Mouse (Mus musculus): ENCODE measurements around the gene Atp2b2. TPM values are rescaled to one million over a fixed set of nuclear protein-coding genes. Genes with fewer than 3 reads are reported as not detected.

Gene Atp2b2
- polyA plus RNA-seq, 1 experiment from 2014 or later: 0.25 TPM

DNA sequence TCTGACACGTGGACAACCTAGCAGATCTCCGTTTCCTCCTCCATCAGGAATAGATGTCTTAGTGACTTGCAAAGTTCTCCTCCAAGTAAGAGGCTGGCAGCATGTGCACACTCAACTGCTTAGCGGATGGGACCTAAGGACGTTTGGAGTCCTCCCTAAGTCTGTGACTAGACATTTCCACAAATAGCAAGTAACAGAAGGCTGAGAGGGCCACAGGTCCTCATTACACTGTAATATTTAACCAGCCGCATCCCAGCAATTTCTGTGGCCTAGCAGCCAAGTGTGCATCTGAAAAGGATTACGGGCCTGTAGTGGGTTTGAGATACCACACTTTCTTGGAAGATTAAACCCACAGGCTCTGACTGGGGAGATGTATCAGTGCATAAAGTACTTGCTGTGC, 30.4 kb downstream of the Atp2b2 start:
- no peak overlapping the region for H3K27ac ChIP-seq
- H3K36me3 ChIP-seq: no peaks in the 10 kb centered on the region
- H3K9ac ChIP-seq: no peak overlapping the region
- no peak for ATAC-seq (ENCODE audit: insufficient number of reproducible peaks, insufficient read depth, low FRiP score, low TSS enrichment, low read depth)
- no peaks in the 10 kb centered on the region; the same call in 1 of the 2 replicates for H3K27me3 ChIP-seq
- no peaks in the 10 kb centered on the region for H3K9me3 ChIP-seq
- H3K4me2 ChIP-seq: no peak overlapping the region
- H3K4me1 ChIP-seq: 0 out of 2 replicates have a peak, but pooled peaks cover 3% of the 10 kb centered on the region
- WGBS: 77% methylated on average over 6 of the region's 6 CpGs
- H3K4me3 ChIP-seq: no peak overlapping the region

DNA sequence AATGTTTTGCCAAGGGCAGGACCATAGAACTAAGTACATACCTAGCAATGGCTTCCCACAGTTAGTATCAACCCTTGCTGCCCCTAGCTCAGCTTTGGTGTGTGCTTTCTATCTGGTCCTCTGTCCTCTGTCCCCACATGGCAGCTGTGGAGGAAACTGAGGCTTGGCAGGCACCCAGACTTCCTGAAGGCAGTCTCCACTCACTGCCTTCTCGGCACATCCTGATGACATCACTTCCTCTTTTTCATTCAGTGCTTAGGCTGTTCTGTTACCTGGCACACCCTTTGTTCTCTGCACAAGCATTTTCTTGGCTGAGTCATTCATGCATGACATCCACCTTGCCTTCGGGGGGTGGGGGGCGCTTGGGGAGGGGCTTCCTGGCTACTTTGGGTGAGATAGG, 38.6 kb downstream of the Atp2b2 start:
- no peaks in the 10 kb centered on the region; the same call in 1 of the 2 replicates for H3K27me3 ChIP-seq
- no peak for ATAC-seq (ENCODE audit: insufficient number of reproducible peaks, insufficient read depth, low FRiP score, low TSS enrichment, low read depth)
- H3K4me3 ChIP-seq: no peak overlapping the region
- no peaks in the 10 kb centered on the region for H3K4me1 ChIP-seq
- H3K27ac ChIP-seq: no peak overlapping the region
- 74% methylated on average over 3 of the region's 3 CpGs for WGBS
- H3K36me3 ChIP-seq: no peaks in the 10 kb centered on the region
- H3K9ac ChIP-seq: no peak overlapping the region
- H3K4me2 ChIP-seq: no peak overlapping the region
- no peaks in the 10 kb centered on the region for H3K9me3 ChIP-seq

DNA sequence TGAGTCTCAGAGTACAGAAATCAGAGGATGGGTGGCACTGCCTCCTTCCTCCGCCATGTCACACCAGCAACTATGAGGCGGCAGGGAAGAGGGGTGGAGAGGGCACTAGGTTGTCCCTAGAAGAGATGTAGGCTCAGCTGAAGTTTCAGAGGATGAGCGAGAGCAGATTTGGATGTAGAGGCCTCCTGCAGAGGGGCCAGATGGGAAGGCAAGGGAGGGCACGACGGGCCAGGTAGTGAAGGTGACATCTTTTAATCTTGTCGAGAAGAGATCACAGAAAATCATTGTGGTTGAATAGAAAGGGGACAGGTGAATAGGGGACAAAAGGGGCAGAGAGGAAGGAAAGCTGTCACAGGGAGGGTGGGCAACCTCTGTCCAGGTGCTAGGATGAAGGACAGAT, 41.5 kb downstream of the Atp2b2 start:
- no peaks in the 10 kb centered on the region for H3K27me3 ChIP-seq
- WGBS: 78% methylated on average over 6 of the region's 6 CpGs
- H3K9ac ChIP-seq: no peak overlapping the region
- ATAC-seq (ENCODE audit: insufficient number of reproducible peaks, insufficient read depth, low FRiP score, low TSS enrichment, low read depth): no peak
- no peaks in the 10 kb centered on the region for H3K4me1 ChIP-seq
- H3K4me3 ChIP-seq: no peak overlapping the region
- H3K27ac ChIP-seq: no peak overlapping the region
- H3K9me3 ChIP-seq: no peaks in the 10 kb centered on the region
- H3K36me3 ChIP-seq: no peaks in the 10 kb centered on the region
- no peak overlapping the region for H3K4me2 ChIP-seq

DNA sequence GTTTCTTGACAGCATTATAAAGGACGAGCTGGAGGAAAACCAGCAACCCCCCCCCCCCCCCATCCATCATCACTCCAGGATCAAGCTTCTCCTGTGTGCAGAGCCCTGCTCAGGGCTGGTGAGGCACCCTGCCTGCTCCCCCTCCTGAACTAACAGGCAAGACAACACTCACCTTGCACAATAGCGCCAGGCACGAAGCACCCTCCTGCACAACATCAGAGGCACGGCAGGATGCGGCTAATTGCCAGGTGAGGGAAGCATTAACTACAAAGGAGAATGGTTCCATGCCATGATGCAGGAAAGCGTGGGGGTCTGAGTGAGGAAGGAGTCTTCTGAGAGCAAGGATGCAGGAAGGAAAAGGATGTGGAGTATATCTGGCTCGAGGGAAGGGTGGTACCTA, 42.1 kb downstream of the Atp2b2 start:
- no peaks in the 10 kb centered on the region for H3K9me3 ChIP-seq
- H3K4me3 ChIP-seq: no peak overlapping the region
- H3K4me2 ChIP-seq: no peak overlapping the region
- no peaks in the 10 kb centered on the region for H3K4me1 ChIP-seq
- no peaks in the 10 kb centered on the region for H3K27me3 ChIP-seq
- no peak overlapping the region for H3K9ac ChIP-seq
- no peak for ATAC-seq (ENCODE audit: insufficient number of reproducible peaks, insufficient read depth, low FRiP score, low TSS enrichment, low read depth)
- H3K27ac ChIP-seq: no peak overlapping the region
- H3K36me3 ChIP-seq: no peaks in the 10 kb centered on the region
- 41% methylated on average over 7 of the region's 7 CpGs for WGBS

DNA sequence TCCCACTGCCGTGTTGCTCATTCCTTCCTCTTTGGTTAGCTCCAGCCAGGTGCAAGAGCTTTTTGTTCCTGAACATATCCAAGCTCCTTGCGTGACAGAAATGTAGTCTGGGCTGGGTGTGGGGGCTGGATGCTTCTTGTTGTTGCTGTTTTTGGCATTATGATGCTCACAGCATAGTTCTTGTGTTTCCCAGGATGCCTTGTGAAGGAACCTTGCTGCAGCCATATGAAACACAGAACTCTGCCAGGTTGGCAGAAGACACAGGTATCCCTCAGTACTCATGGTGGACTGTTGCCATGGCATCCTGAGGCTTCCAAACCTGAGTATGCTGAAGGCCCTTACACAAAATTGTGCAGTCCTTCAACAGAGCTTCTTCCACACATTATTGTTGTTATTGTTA, 44.0 kb downstream of the Atp2b2 start:
- Histone ChIP-seq H3K4me1 (no peaks in the 10 kb centered on the region), H3K9ac (no peak overlapping the region), H3K27me3 (no peaks in the 10 kb centered on the region), H3K4me3 (no peak overlapping the region), H3K4me2 (no peak overlapping the region), H3K9me3 (no peaks in the 10 kb centered on the region), H3K27ac (no peak overlapping the region), H3K36me3 (no peaks in the 10 kb centered on the region)
- ATAC-seq (ENCODE audit: insufficient number of reproducible peaks, insufficient read depth, low FRiP score, low TSS enrichment, low read depth): no peak
- WGBS: 84% methylated on average over 2 of the region's 2 CpGs

DNA sequence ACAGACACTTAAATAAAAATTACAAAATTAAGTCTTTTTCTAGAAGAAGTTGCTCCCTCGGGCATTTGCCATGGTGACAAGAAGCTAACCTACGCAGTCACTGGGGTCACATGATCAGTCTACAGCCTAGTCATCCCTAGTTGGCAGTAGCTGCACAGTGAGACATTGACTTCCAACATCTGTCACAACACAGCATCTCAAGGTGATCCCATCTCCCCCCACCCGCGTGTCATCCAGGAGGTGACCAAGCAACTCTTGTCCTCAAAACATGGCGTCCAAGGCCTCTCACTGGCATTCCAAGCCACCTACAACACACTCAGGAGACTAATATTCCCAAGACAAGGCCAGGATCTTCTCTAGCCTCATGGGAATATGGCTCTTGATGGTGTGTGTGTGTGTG, 48.2 kb downstream of the Atp2b2 start:
- no peaks in the 10 kb centered on the region for H3K27me3 ChIP-seq
- no peak for ATAC-seq (ENCODE audit: insufficient number of reproducible peaks, insufficient read depth, low FRiP score, low TSS enrichment, low read depth)
- no peak overlapping the region for H3K9ac ChIP-seq
- no peaks in the 10 kb centered on the region for H3K9me3 ChIP-seq
- WGBS: 86% methylated on average over 5 of the region's 5 CpGs
- no peaks in the 10 kb centered on the region for H3K36me3 ChIP-seq
- no peak overlapping the region for H3K4me2 ChIP-seq
- no peak overlapping the region for H3K27ac ChIP-seq
- no peak overlapping the region for H3K4me3 ChIP-seq
- H3K4me1 ChIP-seq: no peaks in the 10 kb centered on the region

DNA sequence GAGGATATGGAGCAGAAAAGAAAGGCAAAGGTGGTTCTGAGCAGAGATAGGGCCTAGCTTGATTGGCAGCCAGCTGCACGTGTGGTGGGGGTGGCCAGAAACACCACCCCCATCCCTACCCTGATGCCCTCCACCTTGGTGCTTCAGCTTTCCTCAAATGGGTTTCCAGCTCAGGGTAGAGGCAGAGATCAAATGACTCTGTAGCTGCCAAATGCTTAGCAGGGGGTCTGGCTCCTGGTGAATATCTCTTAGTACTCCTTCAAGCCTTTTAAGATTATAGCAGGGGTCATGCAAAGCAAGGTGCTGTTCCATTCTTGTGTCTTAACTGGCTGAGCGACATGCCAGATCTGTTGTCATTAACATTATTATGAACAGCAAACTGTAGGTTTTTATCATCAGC, 50.3 kb downstream of the Atp2b2 start:
- WGBS: 68% methylated on average over 2 of the region's 2 CpGs
- no peaks in the 10 kb centered on the region for H3K4me1 ChIP-seq
- no peak for ATAC-seq (ENCODE audit: insufficient number of reproducible peaks, insufficient read depth, low FRiP score, low TSS enrichment, low read depth)
- no peak overlapping the region for H3K4me2 ChIP-seq
- H3K36me3 ChIP-seq: no peaks in the 10 kb centered on the region
- H3K9ac ChIP-seq: no peak overlapping the region
- H3K27me3 ChIP-seq: no peaks in the 10 kb centered on the region
- no peaks in the 10 kb centered on the region for H3K9me3 ChIP-seq
- H3K27ac ChIP-seq: no peak overlapping the region
- H3K4me3 ChIP-seq: no peak overlapping the region

DNA sequence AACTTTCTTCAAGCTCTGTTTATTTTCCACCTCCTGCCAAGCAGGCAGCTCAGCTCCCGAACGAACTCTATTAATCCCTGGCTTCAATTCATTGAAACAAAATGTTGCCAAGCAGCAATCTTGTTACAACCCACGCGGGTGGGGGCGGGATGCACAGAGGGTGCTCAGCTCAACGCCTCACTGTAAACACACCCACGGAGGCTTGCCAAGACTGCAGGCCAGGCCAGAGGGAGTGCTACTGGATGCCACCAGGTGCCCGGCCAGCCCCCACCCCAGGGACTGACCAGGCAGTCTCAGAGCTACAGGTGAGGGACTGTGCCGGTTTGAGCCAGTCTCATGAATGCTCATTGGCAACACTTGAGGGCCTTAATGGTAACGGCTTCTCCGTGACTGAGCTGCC, 50.9 kb downstream of the Atp2b2 start:
- no peak overlapping the region for H3K9ac ChIP-seq
- no peaks in the 10 kb centered on the region for H3K4me1 ChIP-seq
- no peaks in the 10 kb centered on the region for H3K9me3 ChIP-seq
- H3K4me2 ChIP-seq: no peak overlapping the region
- WGBS: 59% methylated on average over 11 of the region's 11 CpGs
- no peak overlapping the region for H3K4me3 ChIP-seq
- H3K27me3 ChIP-seq: no peaks in the 10 kb centered on the region
- ATAC-seq (ENCODE audit: insufficient number of reproducible peaks, insufficient read depth, low FRiP score, low TSS enrichment, low read depth): no peak
- no peaks in the 10 kb centered on the region for H3K36me3 ChIP-seq
- H3K27ac ChIP-seq: no peak overlapping the region

DNA sequence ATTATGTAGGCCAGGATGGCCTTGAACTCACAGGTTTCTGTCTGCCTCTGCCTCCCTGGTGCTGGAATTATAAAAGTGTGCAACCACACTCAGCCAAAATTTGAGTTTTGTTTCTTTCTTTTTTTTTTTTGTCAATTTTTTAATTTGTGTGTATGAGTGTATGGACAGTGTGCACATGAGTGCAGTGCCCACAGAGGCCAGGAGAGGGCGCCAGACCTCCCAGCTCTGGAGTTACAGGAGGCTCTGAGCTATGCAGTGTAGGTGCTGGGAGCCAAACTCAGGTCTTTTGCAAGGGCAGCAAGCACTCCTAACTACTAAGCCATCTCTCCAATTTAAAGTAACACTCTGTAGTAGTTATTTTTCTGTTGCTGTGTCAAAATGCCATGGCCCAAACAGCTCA, 52.4 kb downstream of the Atp2b2 start:
- Histone ChIP-seq H3K36me3 (no peaks in the 10 kb centered on the region), H3K27ac (no peak overlapping the region), H3K4me1 (no peaks in the 10 kb centered on the region), H3K4me2 (no peak overlapping the region), H3K9ac (no peak overlapping the region), H3K9me3 (no peaks in the 10 kb centered on the region), H3K27me3 (no peaks in the 10 kb centered on the region), H3K4me3 (no peak overlapping the region)
- ATAC-seq (ENCODE audit: insufficient number of reproducible peaks, insufficient read depth, low FRiP score, low TSS enrichment, low read depth): no peak
- 13% methylated on average over 1 of the region's 1 CpGs for WGBS

DNA sequence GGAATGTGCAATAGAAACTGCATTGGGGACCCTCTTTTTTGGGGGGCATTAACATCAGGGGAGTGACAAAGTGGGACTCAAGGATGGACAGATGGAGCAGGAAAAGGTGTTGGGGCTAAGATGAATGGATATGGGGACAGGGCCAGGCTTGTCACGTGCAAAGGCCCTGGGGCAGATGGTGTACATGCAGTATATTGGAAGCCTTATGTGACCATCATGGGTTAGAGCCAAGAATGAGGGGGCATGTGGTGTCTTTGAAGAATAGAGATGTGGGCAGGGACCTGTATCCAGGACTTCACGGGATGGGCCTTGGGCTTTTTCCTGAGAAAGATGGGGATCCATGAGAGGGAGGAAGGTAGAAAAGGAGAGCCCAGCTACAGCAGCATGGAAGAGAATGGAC, 53.9 kb downstream of the Atp2b2 start:
- 80% methylated on average over 2 of the region's 2 CpGs for WGBS
- H3K4me1 ChIP-seq: no peaks in the 10 kb centered on the region
- no peak overlapping the region for H3K27ac ChIP-seq
- no peak overlapping the region for H3K9ac ChIP-seq
- no peak overlapping the region for H3K4me3 ChIP-seq
- H3K36me3 ChIP-seq: no peaks in the 10 kb centered on the region
- no peaks in the 10 kb centered on the region for H3K27me3 ChIP-seq
- no peak for ATAC-seq (ENCODE audit: insufficient number of reproducible peaks, insufficient read depth, low FRiP score, low TSS enrichment, low read depth)
- H3K9me3 ChIP-seq: no peaks in the 10 kb centered on the region
- H3K4me2 ChIP-seq: no peak overlapping the region

DNA sequence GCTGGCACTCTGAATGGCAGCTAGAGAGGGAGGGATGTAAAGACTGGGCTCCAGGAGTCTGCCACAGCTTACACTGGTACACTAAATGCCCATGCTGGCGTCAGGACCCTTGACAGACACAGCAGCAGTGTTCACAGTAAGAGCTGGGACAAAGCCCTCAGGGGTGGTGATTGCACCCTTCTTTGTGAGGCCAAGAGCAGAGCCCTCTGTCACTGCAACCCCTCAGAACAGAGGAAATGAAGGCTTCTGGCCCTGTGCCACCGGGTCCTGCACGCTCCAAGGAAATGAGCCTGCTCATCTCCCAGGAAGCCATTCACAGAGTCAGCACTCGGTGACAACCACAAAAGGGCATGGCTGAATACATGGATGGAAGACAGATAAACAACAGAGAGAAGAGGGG, 55.7 kb downstream of the Atp2b2 start:
- H3K27me3 ChIP-seq: no peaks in the 10 kb centered on the region
- H3K9ac ChIP-seq: no peak overlapping the region
- no peak for ATAC-seq (ENCODE audit: insufficient number of reproducible peaks, insufficient read depth, low FRiP score, low TSS enrichment, low read depth)
- no peaks in the 10 kb centered on the region for H3K9me3 ChIP-seq
- H3K4me3 ChIP-seq: no peak overlapping the region
- WGBS: 77% methylated on average over 4 of the region's 4 CpGs
- no peaks in the 10 kb centered on the region for H3K4me1 ChIP-seq
- H3K36me3 ChIP-seq: no peaks in the 10 kb centered on the region
- H3K4me2 ChIP-seq: no peak overlapping the region
- no peak overlapping the region for H3K27ac ChIP-seq

DNA sequence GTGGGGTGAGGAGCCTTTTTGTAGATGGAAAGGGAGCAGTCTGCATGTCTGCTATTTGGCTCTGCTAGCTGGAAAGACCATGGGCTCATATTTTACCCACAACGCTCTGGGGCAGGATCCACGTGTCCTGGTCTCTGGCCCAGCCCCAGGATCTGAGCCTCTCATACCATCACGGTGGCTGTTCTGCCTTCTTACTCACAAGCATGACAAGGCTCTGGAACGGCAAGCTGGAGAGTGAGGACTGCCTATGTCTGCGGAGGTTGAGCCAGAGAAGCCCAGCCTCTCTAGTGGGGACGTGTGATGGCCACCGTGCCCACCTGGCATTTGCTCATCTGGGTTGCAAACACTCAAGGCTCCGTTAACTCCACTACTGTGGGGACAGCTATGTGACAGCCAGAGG, 63.7 kb downstream of the Atp2b2 start:
- no peak for ATAC-seq (ENCODE audit: insufficient number of reproducible peaks, insufficient read depth, low FRiP score, low TSS enrichment, low read depth)
- 87% methylated on average over 8 of the region's 8 CpGs for WGBS
- no peak overlapping the region for H3K9ac ChIP-seq
- no peaks in the 10 kb centered on the region for H3K9me3 ChIP-seq
- no peak overlapping the region for H3K27ac ChIP-seq
- H3K4me1 ChIP-seq: no peaks in the 10 kb centered on the region
- no peak overlapping the region for H3K4me3 ChIP-seq
- no peaks in the 10 kb centered on the region for H3K27me3 ChIP-seq
- H3K4me2 ChIP-seq: no peak overlapping the region
- H3K36me3 ChIP-seq: no peaks in the 10 kb centered on the region

DNA sequence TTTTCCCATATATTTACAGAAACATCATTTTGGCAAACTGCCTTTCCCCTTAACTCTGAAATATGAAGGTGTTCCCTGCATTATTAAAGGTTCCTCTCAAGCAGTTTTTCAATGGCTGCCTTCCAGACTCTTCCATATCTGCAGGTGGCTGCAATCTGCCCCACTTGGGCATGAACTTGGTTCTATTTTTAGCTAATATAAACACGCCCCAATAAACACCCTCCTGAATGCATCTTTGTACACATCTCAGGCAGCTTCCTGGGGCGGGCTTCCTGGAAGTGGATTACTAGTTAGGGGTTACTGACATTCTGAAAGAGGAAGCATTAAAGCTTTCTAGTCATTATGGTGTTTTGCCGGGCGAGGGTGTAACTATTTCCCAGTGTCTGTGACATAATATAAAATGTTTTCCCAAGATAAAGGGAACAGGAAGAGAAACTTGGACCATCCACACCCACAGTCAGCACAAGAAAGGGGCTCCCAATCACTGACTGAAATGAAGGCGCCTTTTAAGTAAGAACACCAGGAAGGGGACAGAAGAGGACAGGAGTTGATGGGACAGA, 64.2 kb downstream of the Atp2b2 start:
- no peak for ATAC-seq (ENCODE audit: insufficient number of reproducible peaks, insufficient read depth, low FRiP score, low TSS enrichment, low read depth)
- no peaks in the 10 kb centered on the region for H3K36me3 ChIP-seq
- H3K4me3 ChIP-seq: no peak overlapping the region
- no peaks in the 10 kb centered on the region for H3K27me3 ChIP-seq
- 69% methylated on average over 5 of the region's 5 CpGs for WGBS
- no peak overlapping the region for H3K4me2 ChIP-seq
- H3K9ac ChIP-seq: no peak overlapping the region
- no peaks in the 10 kb centered on the region for H3K9me3 ChIP-seq
- H3K27ac ChIP-seq: no peak overlapping the region
- no peaks in the 10 kb centered on the region for H3K4me1 ChIP-seq
